Mouse (Mus musculus): ENCODE data around the gene Zfp109.

- TF ChIP-seq POLR2A (IDR thresholded peaks at IDR 0.05; ENCODE audit: low read depth, low read length) (no peak), HCFC1 (IDR thresholded peaks at IDR 0.05; ENCODE audit: low read depth, low read length) (no peak), MAX (IDR thresholded peaks at IDR 0.05; ENCODE audit: low read length) (no peak), CTCF (conservative IDR thresholded peaks at IDR 0.05 in 1 of 2, IDR thresholded peaks at IDR 0.05 in 1 of 2; ENCODE audit: low read depth in 2 of 2, low read length in 2 of 2) (no peak), E2F4 (IDR thresholded peaks at IDR 0.05; ENCODE audit: insufficient replicate concordance, low read depth, low read length) (no peak), TCF12 (IDR thresholded peaks at IDR 0.05; ENCODE audit: low read depth, low read length) (no peak), ZKSCAN1 (IDR thresholded peaks at IDR 0.05; ENCODE audit: borderline replicate concordance, low read depth, low read length) (no peak), POLR2AphosphoS2 (IDR thresholded peaks at IDR 0.05; ENCODE audit: low read depth, low read length) (no peak), MXI1 (IDR thresholded peaks at IDR 0.05; ENCODE audit: low read depth, low read length) (no peak), ZNF384 (IDR thresholded peaks at IDR 0.05; ENCODE audit: low read depth, low read length) (no peak)
Observed at GRCm38 (mm10) chr7:24269256-24269655, 31.9 kb upstream of the Zfp109 start.

All from CH12.LX (cell line).